ENCODE assay signal across 8 mouse cellular contexts in the genomic region with DNA sequence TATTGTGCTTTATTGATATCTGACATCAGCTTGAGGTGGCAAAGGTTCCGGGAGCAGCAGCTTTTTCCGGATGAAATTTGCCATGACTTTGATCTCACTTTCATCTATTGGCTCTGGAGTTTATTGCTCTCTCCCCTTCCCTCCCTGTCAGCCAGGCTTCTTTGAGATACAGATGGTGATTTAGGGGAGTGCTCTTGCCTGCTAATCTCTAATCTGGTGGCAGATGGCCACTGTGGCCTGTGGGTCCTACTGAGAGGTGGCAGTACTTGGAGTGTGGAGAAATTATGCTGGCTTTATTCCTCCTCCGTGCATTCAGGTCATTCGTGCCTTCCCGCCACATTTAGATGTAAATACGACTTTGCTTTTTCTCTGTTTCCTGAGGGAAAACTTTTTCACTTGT. TPM values are rescaled to one million over a fixed set of nuclear protein-coding genes. Genes with fewer than 3 reads are reported as not detected.
DNase-seq lines count a peak whose midpoint lies in the region; ATAC-seq and TF ChIP-seq lines count a peak whose summit lies in the region.

No protein-coding gene starts in this region.

- WGBS in forebrain, embryonic 14.5 days: 43% methylated on average over 6 of the region's 6 CpGs
- WGBS in liver, embryonic 16.5 days (ENCODE audit: insufficient replicate concordance): 22% methylated on average over 6 of the region's 6 CpGs

- H3K4me2 ChIP-seq in forebrain, embryonic 14.5 days (ENCODE audit: low read length): peak overlapping the region; percentile 86
- peak overlapping the region; percentile 75 for H3K4me2 ChIP-seq in liver, embryonic 16.5 days (ENCODE audit: low read depth, low read length)

- H3K36me3 ChIP-seq in E14TG2a.4 (ENCODE audit: insufficient read depth, low read length): peaks cover 61% of the 10 kb centered on the region
- H3K36me3 ChIP-seq in forebrain, embryonic 14.5 days (ENCODE audit: control insufficient read depth, insufficient read depth, low read length): peaks cover 39% of the 10 kb centered on the region
- peaks cover 10% of the 10 kb centered on the region for H3K36me3 ChIP-seq in liver, embryonic 16.5 days (ENCODE audit: control insufficient read depth, insufficient read depth)

- H3K9ac ChIP-seq in forebrain, embryonic 14.5 days (ENCODE audit: low read length): peak overlapping the region; percentile 84
- peak overlapping the region; percentile 85 for H3K9ac ChIP-seq in liver, embryonic 16.5 days (ENCODE audit: low read depth, low read length)

- TF ChIP-seq CTCF in E14TG2a.4 (conservative IDR thresholded peaks at IDR 0.05; ENCODE audit: low read length): no peak

- DNase-seq in embryo, embryonic 11 days: peak; percentile 13
- no peak for DNase-seq in embryo, embryonic 9.5 days (ENCODE audit: extremely low spot score)
- no peak for DNase-seq in forebrain, embryonic 14.5 days (ENCODE audit: low spot score)
- no peak for DNase-seq in embryo, embryonic 10.5 days (ENCODE audit: low spot score)
- DNase-seq in left cerebral cortex, adult 9 months (ENCODE audit: low spot score in 2 of 2): no peak
- no peak for DNase-seq in lung, postnatal 36 days

- H3K27me3 ChIP-seq in E14TG2a.4 (ENCODE audit: insufficient read depth, low read length): no peaks in the 10 kb centered on the region
- no peaks in the 10 kb centered on the region for H3K27me3 ChIP-seq in forebrain, embryonic 14.5 days (replicated peaks; ENCODE audit: control insufficient read depth, insufficient read depth, low read length)
- no peaks in the 10 kb centered on the region for H3K27me3 ChIP-seq in liver, embryonic 16.5 days (ENCODE audit: control insufficient read depth, insufficient read depth, low read depth, low read length)

- no peaks in the 10 kb centered on the region for H3K9me3 ChIP-seq in E14TG2a.4 (ENCODE audit: low read length)
- H3K9me3 ChIP-seq in forebrain, embryonic 14.5 days (replicated peaks; ENCODE audit: control insufficient read depth, low read length): no peaks in the 10 kb centered on the region
- H3K9me3 ChIP-seq in liver, embryonic 16.5 days (replicated peaks; ENCODE audit: control insufficient read depth, low read length): no peaks in the 10 kb centered on the region

- ATAC-seq in forebrain, embryonic 14.5 days: no peak
- no peak for ATAC-seq in liver, embryonic 16.5 days (ENCODE audit: low read depth)

- peak overlapping the region; percentile 100 for H3K4me3 ChIP-seq in E14TG2a.4 (replicated peaks; ENCODE audit: low read length)
- peak overlapping the region; percentile 81 for H3K4me3 ChIP-seq in forebrain, embryonic 14.5 days (ENCODE audit: low read depth, low read length)
- H3K4me3 ChIP-seq in liver, embryonic 16.5 days (ENCODE audit: low read depth, low read length): peak overlapping the region; percentile 82

- H3K27ac ChIP-seq in forebrain, embryonic 14.5 days (ENCODE audit: low read depth, low read length): no peak overlapping the region
- H3K27ac ChIP-seq in liver, embryonic 16.5 days (ENCODE audit: low read length): no peak overlapping the region

- peaks cover 41% of the 10 kb centered on the region for H3K4me1 ChIP-seq in E14TG2a.4 (replicated peaks; ENCODE audit: low read depth, low read length)
- peaks cover 18% of the 10 kb centered on the region for H3K4me1 ChIP-seq in forebrain, embryonic 14.5 days (ENCODE audit: control insufficient read depth, insufficient read depth, low read length)
- peaks cover 18% of the 10 kb centered on the region for H3K4me1 ChIP-seq in liver, embryonic 16.5 days (ENCODE audit: control insufficient read depth, low read depth, low read length)

RNA-seq across cellular contexts. Expression of gene Zdhhc16, which starts 0.8 kb away (rescaled TPM):
- 77.2 and 83.7 TPM in 2 replicates for polyA plus RNA-seq in forebrain, embryonic 14.5 days (2014; fragmentation: Nextera tagmentation; extraction: Ambion mirVana)
- 32.1 and 32.5 TPM in 2 replicates for polyA plus RNA-seq in liver, embryonic 16.5 days (2015; fragmentation: Nextera tagmentation; extraction: Ambion mirVana)

RNA-seq across cellular contexts. Expression of gene Exosc1, which starts 0.9 kb away (rescaled TPM):
- polyA plus RNA-seq in forebrain, embryonic 14.5 days (2014; fragmentation: Nextera tagmentation; extraction: Ambion mirVana): 69.0 and 76.2 TPM in 2 replicates
- 25.4 and 27.3 TPM in 2 replicates for polyA plus RNA-seq in liver, embryonic 16.5 days (2015; fragmentation: Nextera tagmentation; extraction: Ambion mirVana)

RNA-seq across cellular contexts. Expression of gene Pgam1, which starts 22.4 kb away (rescaled TPM):
- 505 and 522 TPM in 2 replicates for polyA plus RNA-seq in forebrain, embryonic 14.5 days (2014; fragmentation: Nextera tagmentation; extraction: Ambion mirVana)
- 366 and 408 TPM in 2 replicates for polyA plus RNA-seq in liver, embryonic 16.5 days (2015; fragmentation: Nextera tagmentation; extraction: Ambion mirVana)

RNA-seq across cellular contexts. Expression of gene Rrp12, which starts 38.2 kb away (rescaled TPM):
- 8.4 and 12.8 TPM in 2 replicates for polyA plus RNA-seq in forebrain, embryonic 14.5 days (2014; fragmentation: Nextera tagmentation; extraction: Ambion mirVana)
- polyA plus RNA-seq in liver, embryonic 16.5 days (2015; fragmentation: Nextera tagmentation; extraction: Ambion mirVana): 7.4 and 7.5 TPM in 2 replicates

RNA-seq across cellular contexts. Expression of gene Mms19, which starts 46.8 kb away (rescaled TPM):
- 30.8 and 35.9 TPM in 2 replicates for polyA plus RNA-seq in forebrain, embryonic 14.5 days (2014; fragmentation: Nextera tagmentation; extraction: Ambion mirVana)
- polyA plus RNA-seq in liver, embryonic 16.5 days (2015; fragmentation: Nextera tagmentation; extraction: Ambion mirVana): 10.1 and 11.1 TPM in 2 replicates
